Mouse (Mus musculus): Measurements from ENCODE around the gene Spata32. TPM values are rescaled to one million over a fixed set of nuclear protein-coding genes. Genes with fewer than 3 reads are reported as not detected.
"Not testable (repeated sequence)": the region's sequence is repeated elsewhere in the genome, so short reads cannot be mapped to it uniquely, and the experiment has no call there.

The Spata32 gene
- total RNA-seq, 2 experiments from 2014 or later = not detected

DNA sequence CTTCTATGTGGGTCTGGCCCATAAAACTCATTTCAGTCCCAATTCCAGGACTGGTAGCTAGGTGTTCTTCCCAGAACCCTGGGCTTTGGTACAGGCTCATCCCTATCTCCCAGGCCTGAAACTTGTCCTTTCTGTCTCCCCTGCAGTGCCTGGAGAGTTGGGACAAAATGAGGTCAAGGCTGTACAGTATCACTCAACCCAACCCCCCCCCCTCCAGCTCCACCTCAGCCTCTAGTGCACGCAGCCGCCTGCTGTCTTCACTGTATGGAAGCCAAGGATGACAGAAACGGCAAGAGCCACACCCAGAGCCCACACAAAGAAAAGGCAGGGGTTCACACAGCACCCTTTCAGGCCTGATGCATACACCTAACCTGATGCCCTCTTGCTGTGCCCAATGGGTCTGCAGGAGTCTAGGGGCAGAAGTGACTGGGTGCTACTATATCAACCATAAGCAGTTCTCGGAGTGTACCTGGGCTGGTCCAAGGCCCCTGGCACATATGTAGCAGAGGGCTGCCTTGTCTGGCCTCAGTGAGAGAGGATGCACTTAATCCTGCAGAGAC lies 28.6 kb upstream of the Spata32 start:
- no peak for DNase-seq (ENCODE audit: low spot score in 2 of 2)

GRCm38 (mm10) chr11:103246081-103246730 lies 28.0 kb upstream of the Spata32 start:
- peak in 1 of 2 experiments; percentile 24 for DNase-seq (ENCODE audit: low spot score in 2 of 2)

DNA sequence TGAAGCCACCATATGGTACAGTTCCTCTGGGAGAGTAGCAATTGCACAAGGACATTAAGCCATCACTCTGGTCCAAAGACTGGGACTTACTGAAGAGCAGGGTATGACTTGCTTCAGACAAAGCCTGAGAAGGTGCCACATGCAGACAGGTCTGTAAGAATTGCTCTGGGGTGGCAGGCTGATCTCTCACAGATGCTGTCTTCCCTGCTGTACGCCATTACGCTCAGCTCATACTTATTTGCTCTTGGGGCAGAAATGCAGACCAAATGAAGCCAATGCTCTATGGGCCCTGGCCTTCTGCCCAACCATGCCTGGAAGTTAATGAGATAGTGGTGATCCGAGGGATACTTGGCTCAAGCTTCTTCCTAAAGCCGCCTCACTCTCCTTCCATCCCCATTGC lies 26.6 kb upstream of the Spata32 start:
- DNase-seq (ENCODE audit: low spot score in 2 of 2) = no peak

GRCm38 (mm10) chr11:103240740-103241139 lies 22.5 kb upstream of the Spata32 start:
- DNase-seq (ENCODE audit: low spot score in 2 of 2) = no peak

DNA sequence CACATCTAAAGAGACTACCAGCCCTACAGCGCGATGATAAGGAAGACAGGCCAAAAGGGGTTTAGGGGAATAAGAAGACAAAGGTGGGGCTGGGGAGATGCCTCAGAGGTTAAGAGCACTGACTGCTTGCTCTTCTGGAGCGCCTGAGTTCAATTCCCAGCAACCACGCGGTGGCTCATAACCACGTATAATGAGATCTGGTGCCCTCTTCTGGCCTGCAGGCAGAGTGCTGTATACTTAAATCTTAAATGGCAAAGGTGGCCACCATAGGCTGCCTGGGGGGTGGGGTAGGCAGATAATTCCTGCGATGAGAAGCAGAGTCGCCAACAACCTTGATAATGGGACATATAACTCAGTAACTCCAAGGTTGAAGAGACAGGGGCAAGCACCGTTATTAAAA lies 19.5 kb upstream of the Spata32 start:
- no peak for DNase-seq (ENCODE audit: low spot score in 2 of 2)

DNA sequence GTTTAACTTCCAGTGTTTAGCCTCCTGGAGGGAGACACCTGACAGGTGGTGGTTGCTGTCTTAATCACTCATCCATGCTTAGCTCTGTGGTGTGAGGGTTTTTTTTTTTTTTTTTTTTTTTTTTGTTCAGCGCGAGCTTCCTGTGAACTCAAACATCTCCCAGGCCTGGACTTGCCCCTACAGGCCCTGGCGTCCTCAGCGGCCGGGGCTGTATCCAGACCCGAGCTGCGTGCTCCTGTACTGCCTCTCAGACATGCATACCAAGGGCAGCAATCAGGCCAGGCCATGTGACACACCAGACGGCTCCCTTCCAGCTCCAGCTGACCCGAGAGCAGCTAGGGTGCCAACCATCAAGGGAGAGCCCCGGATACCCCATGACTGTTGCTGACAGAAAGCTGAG lies 18.7 kb upstream of the Spata32 start:
- no peak for DNase-seq (ENCODE audit: low spot score in 2 of 2)

- no peak for DNase-seq (ENCODE audit: low spot score in 2 of 2)
Measured at GRCm38 (mm10) chr11:103236431-103236830, 18.2 kb upstream of the Spata32 start.

GRCm38 (mm10) chr11:103235702-103236101 lies 17.5 kb upstream of the Spata32 start:
- no peak for DNase-seq (ENCODE audit: low spot score in 2 of 2)

DNA sequence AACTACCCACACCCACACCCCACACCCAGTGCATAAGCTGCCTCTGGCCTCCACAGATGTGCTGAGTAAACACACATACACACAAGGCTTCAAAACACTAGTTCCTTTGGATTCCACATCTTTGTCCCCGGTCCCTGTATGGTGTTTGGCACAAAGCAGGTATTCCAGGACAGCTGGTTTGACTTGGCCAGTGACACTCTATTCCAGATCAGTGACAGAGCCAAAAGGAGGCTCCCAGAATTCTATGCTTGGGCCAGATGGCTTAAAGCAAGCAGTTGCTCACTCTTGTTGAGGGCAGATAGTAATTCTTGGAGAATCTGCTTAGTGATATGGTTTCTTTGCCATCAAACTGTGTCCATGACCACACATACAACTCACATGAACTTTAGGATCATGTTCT lies 16.2 kb upstream of the Spata32 start:
- no peak for DNase-seq (ENCODE audit: low spot score in 2 of 2)

DNA sequence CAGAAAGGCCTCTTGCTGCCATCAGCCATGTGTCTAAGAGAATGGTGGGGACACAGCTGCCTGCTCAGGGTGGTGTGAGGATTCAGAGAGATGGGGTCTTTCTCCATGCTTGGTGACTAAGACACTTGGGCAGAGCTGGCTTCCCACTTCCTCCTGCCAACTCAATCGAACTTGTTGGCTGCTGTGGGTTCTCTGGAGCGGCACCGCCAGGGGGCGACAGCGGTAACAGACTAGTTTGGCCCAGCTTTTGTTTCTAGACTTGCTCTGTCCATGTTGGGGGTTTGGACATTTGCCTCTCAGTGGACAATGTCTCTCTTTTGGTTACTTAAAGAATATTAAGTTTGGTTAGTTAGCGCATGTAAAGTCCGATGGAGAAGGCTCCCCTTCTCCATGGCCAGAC lies 14.7 kb upstream of the Spata32 start:
- DNase-seq (ENCODE audit: low spot score in 2 of 2) = peak; percentile 57 to 68

- no peak for DNase-seq (ENCODE audit: low spot score in 2 of 2)
Measured at GRCm38 (mm10) chr11:103231367-103231766, 13.1 kb upstream of the Spata32 start.

DNA sequence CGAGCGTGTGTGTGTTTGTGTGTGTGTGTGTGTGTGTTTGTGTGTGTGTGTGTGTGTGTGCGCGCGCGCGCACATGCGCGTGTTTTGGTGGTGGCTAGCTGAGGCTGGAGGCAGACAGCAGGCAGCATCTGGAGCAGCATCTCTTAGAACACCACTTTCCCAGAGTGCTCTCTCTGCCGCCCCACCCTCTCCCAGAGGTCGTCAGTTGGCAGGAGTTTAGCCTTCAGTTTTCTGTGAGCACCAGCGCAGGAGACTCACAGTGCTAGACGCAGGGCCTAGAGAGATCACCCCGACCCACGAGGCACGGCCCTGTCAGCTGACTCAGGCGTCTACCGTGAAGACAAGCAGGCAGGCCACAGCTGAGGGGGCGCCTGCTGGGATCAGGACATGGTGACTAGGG lies 12.4 kb upstream of the Spata32 start:
- DNase-seq (ENCODE audit: low spot score in 2 of 2) = no peak

DNA sequence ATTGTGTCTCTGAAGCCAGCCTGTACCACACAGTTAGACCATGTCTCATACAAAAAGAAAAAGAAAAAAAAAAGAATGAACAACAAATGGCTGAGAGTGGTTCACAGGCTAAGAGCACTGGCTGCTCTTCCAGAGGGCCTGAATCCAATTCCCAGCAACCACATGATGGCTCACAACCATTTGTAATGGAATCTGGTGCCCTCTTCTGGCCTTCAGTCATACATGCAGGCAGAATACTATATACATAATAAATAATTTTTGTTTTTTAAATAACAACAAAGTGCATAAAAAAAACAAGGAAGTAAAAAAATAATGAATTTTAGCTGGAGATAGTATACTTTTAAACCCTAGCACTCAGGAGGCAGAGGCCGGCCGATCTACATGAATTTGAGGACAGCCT lies 11.4 kb upstream of the Spata32 start:
- no peak for DNase-seq (ENCODE audit: low spot score in 2 of 2)

DNA sequence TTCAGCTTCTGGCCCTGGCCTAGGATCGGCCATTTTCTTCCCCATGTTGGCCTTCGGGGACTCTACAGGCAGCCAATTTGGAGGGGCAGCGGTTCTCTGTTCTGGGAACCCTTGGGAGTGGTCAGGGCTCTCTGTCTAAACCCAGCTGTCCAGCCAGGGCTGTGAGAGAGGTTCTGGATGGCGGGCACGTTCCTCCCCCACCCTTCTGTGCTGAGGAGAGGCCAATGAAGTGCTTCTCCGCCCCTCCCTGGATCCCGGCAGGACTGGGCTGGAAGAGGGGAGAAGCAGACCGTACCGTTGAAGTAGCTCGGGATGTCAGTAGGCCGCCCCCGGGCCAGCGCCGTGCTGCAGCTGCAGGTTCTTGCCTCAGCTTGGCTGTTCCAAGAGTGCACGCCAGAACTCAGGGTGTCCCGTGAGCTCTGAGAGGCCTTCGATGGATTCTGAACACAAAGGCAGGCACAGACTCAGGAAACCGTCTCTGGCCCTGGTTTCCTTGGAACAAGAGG lies 5.8 kb upstream of the Spata32 start:
- no peak for DNase-seq (ENCODE audit: low spot score in 2 of 2)

GRCm38 (mm10) chr11:103223444-103223843 lies 5.2 kb upstream of the Spata32 start:
- no peak for DNase-seq (ENCODE audit: low spot score in 2 of 2)

- DNase-seq (ENCODE audit: low spot score in 2 of 2) = not testable (repeated sequence)
Measured at GRCm38 (mm10) chr11:103222718-103223117, 4.5 kb upstream of the Spata32 start.

DNA sequence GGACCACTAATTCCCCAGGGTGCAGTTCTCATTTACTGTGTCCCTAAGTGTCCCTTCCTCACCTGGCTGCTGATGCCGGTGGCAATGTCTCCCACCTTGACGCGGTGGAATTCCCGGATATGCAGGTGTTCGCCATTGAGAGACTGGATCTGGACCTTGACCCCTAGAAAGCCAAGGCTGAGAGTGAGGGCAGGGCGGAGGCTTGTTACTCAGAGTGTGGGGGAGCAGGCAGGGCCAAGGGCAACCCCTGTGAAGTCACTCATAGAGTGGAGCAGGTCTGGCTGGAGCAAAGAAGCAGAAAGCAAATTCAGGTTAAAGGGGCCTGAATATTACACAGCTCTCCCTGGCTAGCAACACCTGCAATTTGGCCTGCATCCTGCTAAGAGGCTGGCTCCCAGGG lies 3.2 kb upstream of the Spata32 start:
- no peak for DNase-seq (ENCODE audit: low spot score in 2 of 2)

DNA sequence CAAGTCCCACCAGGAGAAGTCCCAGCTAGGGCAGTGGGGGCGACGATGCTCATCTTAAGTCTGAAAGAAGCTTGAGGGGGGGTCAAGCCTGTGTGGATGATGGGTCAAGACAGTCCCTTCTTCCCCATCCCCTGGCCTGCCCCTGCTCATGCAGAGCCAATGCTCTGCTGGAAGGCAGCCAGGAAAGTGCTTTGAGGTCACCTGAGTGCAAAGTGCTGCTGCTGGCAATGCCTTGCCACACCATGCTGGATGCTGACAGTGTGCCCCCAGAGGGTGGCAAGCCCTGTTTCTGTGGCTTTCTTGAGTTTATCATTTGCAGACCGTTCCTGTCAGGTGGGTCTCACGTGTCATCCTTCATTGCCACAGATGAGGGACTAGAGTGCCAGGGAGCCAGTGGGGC lies 1.8 kb upstream of the Spata32 start:
- no peak for DNase-seq (ENCODE audit: low spot score in 2 of 2)

GRCm38 (mm10) chr11:103219259-103219658 lies 1.0 kb upstream of the Spata32 start:
- no peak for DNase-seq (ENCODE audit: low spot score in 2 of 2)

DNA sequence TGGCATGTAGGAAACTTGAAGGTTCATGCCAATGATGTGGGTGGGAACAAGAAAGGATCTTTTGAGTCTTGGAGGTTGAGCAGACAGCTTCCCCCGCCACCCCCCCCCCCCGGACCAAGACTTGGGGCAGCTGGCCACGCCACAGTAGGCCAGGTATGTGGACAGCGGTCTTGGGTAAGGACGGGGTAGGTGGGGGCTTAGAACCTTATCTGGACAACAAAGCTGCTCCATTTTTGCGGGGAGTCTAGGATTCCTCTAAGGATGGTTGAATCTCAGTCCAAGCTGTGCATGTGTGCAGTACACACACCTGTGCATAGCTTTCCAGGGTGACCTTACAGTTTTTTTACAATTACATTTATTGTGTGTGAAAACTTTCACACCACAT lies 277 bp upstream of the Spata32 start:
- no peak for DNase-seq (ENCODE audit: low spot score in 2 of 2)

GRCm38 (mm10) chr11:103215355-103215754 lies 2.9 kb downstream of the Spata32 start:
- no peak for DNase-seq (ENCODE audit: low spot score in 2 of 2)

- no peak for DNase-seq (ENCODE audit: low spot score in 2 of 2)
Measured at GRCm38 (mm10) chr11:103213712-103214111, 4.5 kb downstream of the Spata32 start.

- DNase-seq (ENCODE audit: low spot score in 2 of 2) = no peak
Measured at GRCm38 (mm10) chr11:103210291-103210690, 7.9 kb downstream of the Spata32 start.

All from adrenal gland, postnatal 4 days (tissue).